Mouse (Mus musculus) MEL (cell line): ENCODE measurements around the gene Siglecf. TPM values are rescaled to one million over a fixed set of nuclear protein-coding genes. Genes with fewer than 3 reads are reported as not detected.
A peak's percentile ranks its signal among the peaks of the same experiment; 100 is the strongest.

Source experiments
- DNase-seq: peaks from one replicate; pipeline ENCODE4 v3.0.0; 2011; ENCODE audit warnings: low read depth, low spot score
- H3K27ac ChIP-seq: 2 replicates; pipeline ENCODE4 v1.5.1; 2012; ENCODE audit warnings: low read depth, mild to moderate bottlenecking, control low read depth, low read length, moderate library complexity; ENCODE audit not compliant: control insufficient read depth
- H3K27me3 ChIP-seq, 2 experiments: fragments of 150-350 bp in 1 of 2; sonication (generic) in 1 of 2; 2 replicates each; pipeline ENCODE4 v1.6.1; 2012; ENCODE audit warnings: low read length in 2 of 2, mild to moderate bottlenecking in 2 of 2, improper control_type of control experiment in 1 of 2, moderate library complexity in 1 of 2; ENCODE audit not compliant: insufficient read depth in 2 of 2, control insufficient read depth in 1 of 2
- H3K36me3 ChIP-seq, 2 experiments: 2 replicates each; pipeline ENCODE4 v1.6.1; 2012 to 2014; ENCODE audit warnings: low read length in 2 of 2, improper control_type of control experiment in 1 of 2, inconsistent platforms in 1 of 2, mild to moderate bottlenecking in 1 of 2; ENCODE audit not compliant: insufficient read depth in 2 of 2, control insufficient read depth in 1 of 2
- H3K4me1 ChIP-seq, 2 experiments: fragments of 150-350 bp in 1 of 2; sonication (generic) in 1 of 2; 2 replicates each; pipeline ENCODE4 v1.6.1; 2012; ENCODE audit warnings: low read length in 2 of 2, improper control_type of control experiment in 1 of 2, mild to moderate bottlenecking in 1 of 2; ENCODE audit not compliant: insufficient read depth in 2 of 2, control insufficient read depth in 1 of 2
- H3K4me3 ChIP-seq, 2 experiments: fragments of 150-350 bp in 1 of 2; sonication (generic) in 1 of 2; 2 replicates each; pipeline ENCODE4 v1.5.1; 2012; ENCODE audit warnings: low read depth in 2 of 2, low read length in 2 of 2, mild to moderate bottlenecking in 2 of 2, moderate library complexity in 2 of 2, control low read depth in 1 of 2, improper control_type of control experiment in 1 of 2; ENCODE audit not compliant: control insufficient read depth in 1 of 2, insufficient read depth in 1 of 2
- H3K79me2 ChIP-seq: 2 replicates; pipeline ENCODE4 v1.6.1; 2012; ENCODE audit warnings: mild to moderate bottlenecking, low read length, moderate library complexity; ENCODE audit not compliant: control insufficient read depth, poor library complexity, insufficient read depth
- H3K9ac ChIP-seq: 2 replicates; pipeline ENCODE4 v1.6.1; 2012; ENCODE audit warnings: low read depth, mild to moderate bottlenecking, control low read depth, low read length, moderate library complexity; ENCODE audit not compliant: control insufficient read depth, poor library complexity, severe bottlenecking
- H3K9me3 ChIP-seq: fragments of 150-350 bp; sonication (generic); replicated peaks from 2 replicates; pipeline ENCODE4 v1.6.1; 2012; ENCODE audit warnings: mild to moderate bottlenecking, low read length, improper control_type of control experiment, moderate library complexity; ENCODE audit not compliant: insufficient read depth
- BHLHE40 ChIP-seq: IDR thresholded peaks from 2 replicates; pipeline ENCODE4 v1.6.1; 2012; ENCODE audit warnings: low read depth, mild to moderate bottlenecking, inconsistent platforms, low read length, improper control_type of control experiment, borderline replicate concordance
- CHD1 ChIP-seq: IDR thresholded peaks from 2 replicates; pipeline ENCODE4 v1.6.1; 2012; ENCODE audit warnings: low read depth, mild to moderate bottlenecking, inconsistent platforms, low read length, improper control_type of control experiment
- CHD2 ChIP-seq: IDR thresholded peaks from 2 replicates; pipeline ENCODE4 v1.6.1; 2011; ENCODE audit warnings: low read length, improper control_type of control experiment
- ELF1 ChIP-seq: IDR thresholded peaks from 2 replicates; pipeline ENCODE4 v1.6.1; 2014; ENCODE audit warnings: low read depth, mild to moderate bottlenecking, inconsistent platforms, low read length, improper control_type of control experiment, moderate library complexity
- EP300 ChIP-seq, 2 experiments: IDR thresholded peaks; 2 replicates each; pipeline ENCODE4 v1.6.1; 2011; ENCODE audit warnings: improper control_type of control experiment in 2 of 2, low read length in 2 of 2, low read depth in 1 of 2, mild to moderate bottlenecking in 1 of 2
- ETS1 ChIP-seq: IDR thresholded peaks from 2 replicates; pipeline ENCODE4 v1.6.1; 2012; ENCODE audit warnings: low read depth, mild to moderate bottlenecking, inconsistent platforms, low read length, improper control_type of control experiment, moderate library complexity
- HCFC1 ChIP-seq: IDR thresholded peaks from 2 replicates; pipeline ENCODE4 v1.6.1; 2012; ENCODE audit warnings: low read depth, mild to moderate bottlenecking, inconsistent platforms, low read length, improper control_type of control experiment, moderate library complexity
- MAX ChIP-seq: IDR thresholded peaks from 2 replicates; pipeline ENCODE4 v1.6.1; 2011; ENCODE audit warnings: low read length, improper control_type of control experiment
- MAZ ChIP-seq: IDR thresholded peaks from 2 replicates; pipeline ENCODE4 v1.6.1; 2012; ENCODE audit warnings: low read depth, mild to moderate bottlenecking, inconsistent platforms, low read length, improper control_type of control experiment
- MYB ChIP-seq: IDR thresholded peaks from 2 replicates; pipeline ENCODE4 v1.6.1; 2011; ENCODE audit warnings: mild to moderate bottlenecking, low read depth, low read length, improper control_type of control experiment
- MYC ChIP-seq: IDR thresholded peaks from 2 replicates; pipeline ENCODE4 v1.6.1; 2011; ENCODE audit warnings: low read depth, mild to moderate bottlenecking, low read length, improper control_type of control experiment, moderate library complexity
- RAD21 ChIP-seq: IDR thresholded peaks from 2 replicates; pipeline ENCODE4 v1.6.1; 2011; ENCODE audit warnings: mild to moderate bottlenecking, low read depth, low read length, improper control_type of control experiment
- SMC3 ChIP-seq: IDR thresholded peaks from 2 replicates; pipeline ENCODE4 v1.6.1; 2011; ENCODE audit warnings: low read depth, low read length, improper control_type of control experiment
- TAL1 ChIP-seq: IDR thresholded peaks from 2 replicates; pipeline ENCODE4 v1.6.1; 2012; ENCODE audit warnings: mild to moderate bottlenecking, inconsistent platforms, low read length, moderate library complexity, mixed read lengths
- TBP ChIP-seq: IDR thresholded peaks from 2 replicates; pipeline ENCODE4 v1.8.0; 2011; ENCODE audit warnings: low read depth, low read length, improper control_type of control experiment
- UBTF ChIP-seq: IDR thresholded peaks from 2 replicates; pipeline ENCODE4 v1.6.1; 2012; ENCODE audit warnings: low read depth, mild to moderate bottlenecking, inconsistent platforms, low read length, improper control_type of control experiment, moderate library complexity, borderline replicate concordance; ENCODE audit not compliant: insufficient read depth
- USF2 ChIP-seq, 2 experiments: IDR thresholded peaks; 2 replicates each; pipeline ENCODE4 v1.6.1; 2011 to 2012; ENCODE audit warnings: improper control_type of control experiment in 2 of 2, low read length in 2 of 2, borderline replicate concordance in 1 of 2, inconsistent platforms in 1 of 2, low read depth in 1 of 2, mild to moderate bottlenecking in 1 of 2; ENCODE audit not compliant: insufficient read depth in 1 of 2
- ZC3H11A ChIP-seq: IDR thresholded peaks from 2 replicates; pipeline ENCODE4 v1.6.1; 2012; ENCODE audit warnings: low read depth, mild to moderate bottlenecking, inconsistent platforms, low read length, improper control_type of control experiment
- ZKSCAN1 ChIP-seq: IDR thresholded peaks from 2 replicates; pipeline ENCODE4 v1.6.1; 2012; ENCODE audit warnings: low read depth, mild to moderate bottlenecking, inconsistent platforms, low read length, improper control_type of control experiment, moderate library complexity
- ZMIZ1 ChIP-seq: IDR thresholded peaks from 2 replicates; pipeline ENCODE4 v1.6.1; 2012; ENCODE audit warnings: low read depth, mild to moderate bottlenecking, inconsistent platforms, low read length, improper control_type of control experiment, moderate library complexity
- ZNF384 ChIP-seq: IDR thresholded peaks from 2 replicates; pipeline ENCODE4 v1.6.1; 2012; ENCODE audit warnings: low read depth, mild to moderate bottlenecking, inconsistent platforms, low read length, improper control_type of control experiment
- polyA plus RNA-seq, 2 experiments: library from polyadenylated mRNA; stranded (reverse) in 1 of 2; unstranded in 1 of 2; fragments of >175 nt in 1 of 2; fragments of >200 nt in 1 of 2; gene quantifications; 2 replicates each; pipeline versions ENCODE4 v1.2.1 to v1.2.4; 2012; ENCODE audit warnings: low replicate concordance in 2 of 2, low read depth in 1 of 2; ENCODE audit not compliant: insufficient read length in 2 of 2, insufficient read depth in 1 of 2, missing spikeins in 1 of 2
- total RNA-seq: library from RNA; depleted of rRNA; stranded (reverse); fragments of 300-350 nt; gene quantifications from 2 replicates; pipeline ENCODE4 v1.2.3, GENCODE M21; 2012

The Siglecf gene
- total and polyA plus RNA-seq, 3 experiments: 22.6 to 26.7 TPM; not detected in 1

DNA sequence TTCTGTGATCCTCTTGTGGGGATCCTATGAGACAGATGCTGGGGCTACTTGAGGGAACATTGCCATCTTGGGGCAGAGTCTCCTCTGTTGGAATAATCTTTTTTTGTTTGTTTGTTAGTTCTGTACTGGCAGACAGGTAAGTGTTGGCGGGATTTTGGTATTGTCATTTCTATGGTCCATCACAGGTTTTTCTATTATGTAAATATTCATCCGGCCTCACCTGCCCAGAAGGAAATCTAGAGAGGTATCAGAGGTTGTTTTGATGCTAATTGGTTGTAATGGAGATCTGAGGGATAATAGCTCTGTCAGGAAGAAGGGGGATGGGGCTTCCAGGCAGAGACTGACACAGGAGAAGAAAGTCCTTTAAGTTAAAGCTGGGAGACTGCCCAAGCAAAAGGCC lies 7.1 kb upstream of the Siglecf start:
- TF ChIP-seq TAL1 (no peak), MYC (no peak), ZNF384 (no peak), UBTF (no peak), MYB (no peak), ZKSCAN1 (no peak), EP300 (IDR thresholded peaks at IDR 0.05; ENCODE audit: low read depth in 1 of 2, low read length in 2 of 2) (no peak)
- H3K79me2 ChIP-seq: no peaks in the 10 kb centered on the region
- DNase-seq: no peak
- H3K36me3 ChIP-seq: peaks cover 0 to 19% of the 10 kb centered on the region in 2 experiments; a peak in 2 of 4 replicates
- H3K9me3 ChIP-seq: no peaks in the 10 kb centered on the region
- H3K9ac ChIP-seq: peak overlapping the region; percentile 42
- H3K27ac ChIP-seq: peak overlapping the region; percentile 70
- H3K27me3 ChIP-seq: no peaks in the 10 kb centered on the region
- H3K4me1 ChIP-seq: peaks cover 10 to 30% of the 10 kb centered on the region in 2 experiments
- no peak overlapping the region for H3K4me3 ChIP-seq

DNA sequence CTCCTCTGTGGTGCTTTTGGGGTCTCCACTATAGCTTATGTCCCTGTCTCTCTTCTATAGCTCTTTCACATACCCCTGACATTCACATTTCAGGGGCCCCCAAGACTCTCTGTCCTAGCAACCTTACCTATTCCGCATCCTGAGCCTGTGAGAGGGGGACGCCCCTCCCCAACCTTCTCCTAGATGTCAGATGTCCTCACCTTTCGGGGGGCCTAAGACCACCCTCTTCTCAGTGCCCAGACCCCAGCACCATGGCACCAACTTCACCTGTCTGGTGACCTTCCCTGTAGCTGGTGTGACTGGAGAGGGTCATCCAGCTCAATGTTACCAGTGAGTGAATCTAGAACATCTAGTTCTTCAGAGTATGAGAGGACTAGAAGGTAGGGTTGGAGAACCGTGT lies 6.7 kb upstream of the Siglecf start:
- Histone ChIP-seq H3K9ac (no peak overlapping the region), H3K27ac (no peak overlapping the region), H3K79me2 (no peaks in the 10 kb centered on the region), H3K36me3 (peaks cover 0 to 19% of the 10 kb centered on the region in 2 experiments; a peak in 2 of 4 replicates), H3K27me3 (no peaks in the 10 kb centered on the region), H3K9me3 (no peaks in the 10 kb centered on the region), H3K4me1 (peaks cover 10 to 35% of the 10 kb centered on the region in 2 experiments), H3K4me3 (no peak overlapping the region)
- DNase-seq: no peak
- TF ChIP-seq HCFC1: no peak
- no peak for TF ChIP-seq UBTF
- no peak for TF ChIP-seq RAD21
- no peak for TF ChIP-seq MAZ
- no peak for TF ChIP-seq EP300 (IDR thresholded peaks at IDR 0.05; ENCODE audit: low read depth in 1 of 2, low read length in 2 of 2)
- TF ChIP-seq ELF1: no peak
- no peak for TF ChIP-seq MYC

DNA sequence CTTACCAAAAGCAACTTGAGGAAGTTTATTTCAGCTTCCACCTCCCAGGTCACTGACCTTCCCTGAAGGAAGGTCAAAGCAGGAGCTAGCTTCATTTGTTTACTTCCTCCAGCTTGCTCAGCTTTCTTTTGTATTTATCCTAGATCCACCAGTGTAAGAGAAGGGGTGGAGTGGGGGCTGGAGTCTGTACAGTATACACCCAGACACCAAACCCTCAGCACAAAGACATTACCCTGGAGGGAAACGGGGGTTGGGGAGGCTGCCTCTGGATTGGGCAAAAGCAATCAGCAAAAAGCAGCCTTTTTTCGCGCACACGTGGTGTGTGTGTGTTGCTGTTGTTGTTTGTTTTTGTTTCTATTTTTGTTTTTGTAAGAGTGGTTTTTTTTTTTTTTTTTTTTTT lies 5.0 kb upstream of the Siglecf start:
- no peak overlapping the region for H3K27ac ChIP-seq
- DNase-seq: no peak

More for the DNA sequence above, 5.0 kb upstream of the Siglecf start:
- no peaks in the 10 kb centered on the region for H3K79me2 ChIP-seq
- H3K4me1 ChIP-seq: peaks cover 18 to 49% of the 10 kb centered on the region in 2 experiments
- H3K9ac ChIP-seq: no peak overlapping the region
- peaks cover 0 to 32% of the 10 kb centered on the region in 2 experiments; a peak in 2 of 4 replicates for H3K36me3 ChIP-seq
- TF ChIP-seq BHLHE40: no peak
- no peak for TF ChIP-seq SMC3
- no peak for TF ChIP-seq ZC3H11A
- TF ChIP-seq ZKSCAN1: no peak
- TF ChIP-seq USF2 (IDR thresholded peaks at IDR 0.05; ENCODE audit: borderline replicate concordance in 1 of 2, insufficient read depth in 1 of 2, low read depth in 1 of 2, low read length in 2 of 2): no peak
- no peak for TF ChIP-seq ETS1
- TF ChIP-seq CHD1: no peak
- no peak for TF ChIP-seq TBP
- TF ChIP-seq CHD2: no peak
- TF ChIP-seq MAZ: no peak
- TF ChIP-seq ZMIZ1: no peak
- TF ChIP-seq MAX: no peak
- TF ChIP-seq, all 39 proteins: peak for 0
- H3K9me3 ChIP-seq: no peaks in the 10 kb centered on the region
- no peaks in the 10 kb centered on the region for H3K27me3 ChIP-seq
- no peak overlapping the region for H3K4me3 ChIP-seq
